Mouse (Mus musculus): ENCODE data around the gene Hspb7. TPM values are rescaled to one million over a fixed set of nuclear protein-coding genes. Genes with fewer than 3 reads are reported as not detected.

The Hspb7 gene
- polyA plus RNA-seq, 1 experiment from 2014 or later = 1.2 TPM

Other genes with a start within 250 kb of the Hspb7 start
- 4.5 and 4.6 TPM in 2 replicates for gene Rsg1, start 206.8 kb upstream of the Hspb7 start, polyA plus RNA-seq (2014; fragmentation: Nextera tagmentation; extraction: Ambion mirVana)
- 2.3 and 2.5 TPM in 2 replicates for gene Arhgef19, start 181.3 kb upstream of the Hspb7 start, polyA plus RNA-seq (2014; fragmentation: Nextera tagmentation; extraction: Ambion mirVana)
- 2.5 and 2.9 TPM in 2 replicates for gene Epha2, start 119.5 kb upstream of the Hspb7 start, polyA plus RNA-seq (2014; fragmentation: Nextera tagmentation; extraction: Ambion mirVana)
- 0.45 and 0.64 TPM in 2 replicates for gene Fam131c, start 52.6 kb upstream of the Hspb7 start, polyA plus RNA-seq (2014; fragmentation: Nextera tagmentation; extraction: Ambion mirVana)
- gene Clcnka, start 22.1 kb upstream of the Hspb7 start, polyA plus RNA-seq (2014; fragmentation: Nextera tagmentation; extraction: Ambion mirVana) = 0.19 TPM in 1 of 2 replicates, not detected in the other
- gene Clcnkb, start 4.8 kb upstream of the Hspb7 start, polyA plus RNA-seq (2014; fragmentation: Nextera tagmentation; extraction: Ambion mirVana) = not detected in 2 replicates
- gene Srarp, start 15.3 kb downstream of the Hspb7 start, polyA plus RNA-seq (2014; fragmentation: Nextera tagmentation; extraction: Ambion mirVana) = not detected in 2 replicates
- 24.3 and 26.4 TPM in 2 replicates for gene Zbtb17, start 23.9 kb downstream of the Hspb7 start, polyA plus RNA-seq (2014; fragmentation: Nextera tagmentation; extraction: Ambion mirVana)
- 9.1 and 10.4 TPM in 2 replicates for gene Spen, start 117.8 kb downstream of the Hspb7 start, polyA plus RNA-seq (2014; fragmentation: Nextera tagmentation; extraction: Ambion mirVana)
- gene Fblim1, start 185.3 kb downstream of the Hspb7 start, polyA plus RNA-seq (2014; fragmentation: Nextera tagmentation; extraction: Ambion mirVana) = 15.4 and 17.0 TPM in 2 replicates
- gene Tmem82, start 197.9 kb downstream of the Hspb7 start, polyA plus RNA-seq (2014; fragmentation: Nextera tagmentation; extraction: Ambion mirVana) = 3.3 and 3.7 TPM in 2 replicates
- not detected in 2 replicates for gene Slc25a34, start 203.0 kb downstream of the Hspb7 start, polyA plus RNA-seq (2014; fragmentation: Nextera tagmentation; extraction: Ambion mirVana)
- 2.1 and 3.4 TPM in 2 replicates for gene Plekhm2, start 244.1 kb downstream of the Hspb7 start, polyA plus RNA-seq (2014; fragmentation: Nextera tagmentation; extraction: Ambion mirVana)

All from liver, embryonic 11.5 days (tissue).